Mouse (Mus musculus): ENCODE measurements around the gene Sec22a. TPM values are rescaled to one million over a fixed set of nuclear protein-coding genes. Genes with fewer than 3 reads are reported as not detected.

Gene Sec22a
- polyA plus RNA-seq, 1 experiment: 0.14 TPM

DNA sequence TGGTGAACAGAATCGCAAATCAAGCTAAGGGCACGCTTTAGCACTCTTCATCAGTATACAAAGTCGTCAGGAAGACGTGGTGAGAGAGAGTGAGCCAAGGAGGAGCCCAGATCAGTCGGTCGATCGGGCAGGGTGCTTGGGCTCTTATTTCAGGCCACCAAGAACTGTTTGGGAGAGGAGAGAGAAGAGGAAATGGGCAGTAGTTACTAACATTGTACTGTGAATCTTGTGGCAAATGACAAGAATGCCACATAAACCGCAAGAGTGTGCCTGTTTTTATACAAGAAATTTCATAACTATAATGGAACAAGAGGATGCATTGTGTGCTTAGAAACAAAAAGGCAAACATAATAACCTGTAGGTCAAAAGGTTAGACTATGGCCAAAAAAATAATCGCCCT, 16.3 kb upstream of the Sec22a start:
- no peaks in the 10 kb centered on the region for H3K36me3 ChIP-seq (ENCODE audit: control insufficient read depth)
- no peak for TF ChIP-seq TAL1 (IDR thresholded peaks at IDR 0.05; ENCODE audit: low read length)
- no peak for TF ChIP-seq GATA1 (IDR thresholded peaks at IDR 0.05; ENCODE audit: low read length)
- no peaks in the 10 kb centered on the region for H3K9me3 ChIP-seq (ENCODE audit: control insufficient read depth, low read length)
- H3K4me3 ChIP-seq (replicated peaks): no peak overlapping the region
- H3K27me3 ChIP-seq (ENCODE audit: control insufficient read depth): no peaks in the 10 kb centered on the region
- H3K4me1 ChIP-seq (ENCODE audit: control insufficient read depth): no peaks in the 10 kb centered on the region

DNA sequence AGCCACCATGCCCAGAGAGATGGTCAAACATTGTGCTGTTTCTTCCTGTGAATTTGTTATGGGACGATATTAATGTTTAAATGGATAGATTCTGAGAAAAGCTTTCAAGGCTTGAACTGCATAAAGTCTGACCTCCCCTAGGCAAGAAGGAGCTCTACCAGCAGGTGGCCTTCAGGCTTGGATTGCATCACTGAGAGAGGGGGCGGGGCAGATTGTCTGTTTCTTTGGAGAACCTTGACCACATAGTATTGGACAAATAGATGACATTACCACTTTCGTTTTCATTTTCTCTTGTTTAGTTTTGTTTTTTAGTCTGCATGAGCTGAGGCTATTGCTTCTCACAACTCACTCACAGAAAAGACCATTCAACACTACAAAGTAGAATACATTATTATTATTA, 15.6 kb upstream of the Sec22a start:
- Histone ChIP-seq H3K4me1 (ENCODE audit: control insufficient read depth) (no peaks in the 10 kb centered on the region), H3K4me3 (replicated peaks) (no peak overlapping the region)

DNA sequence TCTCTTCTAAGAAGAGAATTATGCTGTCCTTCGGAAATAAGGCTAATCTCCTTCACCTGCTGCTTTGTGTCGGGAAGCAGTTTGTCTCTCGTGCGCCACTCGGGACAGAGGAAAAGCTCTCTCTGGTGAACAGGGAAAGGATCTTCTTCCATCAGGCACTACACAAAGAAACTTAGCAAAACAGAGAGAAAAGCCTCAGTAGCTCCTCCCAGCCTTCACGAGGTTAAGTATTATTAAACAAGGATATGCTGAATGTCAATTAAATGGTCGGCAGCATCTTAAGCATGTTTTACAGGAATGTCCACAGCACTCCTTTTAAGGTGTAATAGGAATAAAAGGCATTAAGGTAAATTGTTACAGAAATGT, 328 bp upstream of the Sec22a start:
- Histone ChIP-seq H3K36me3 (ENCODE audit: control insufficient read depth) (peaks cover 2% of the 10 kb centered on the region; the same call in 1 of the 2 replicates), H3K9me3 (ENCODE audit: control insufficient read depth, low read length) (no peaks in the 10 kb centered on the region), H3K4me3 (replicated peaks) (peak overlapping the region; percentile 66), H3K27me3 (ENCODE audit: control insufficient read depth) (peaks cover 11% of the 10 kb centered on the region), H3K4me1 (ENCODE audit: control insufficient read depth) (peaks cover 20% of the 10 kb centered on the region)
- TF ChIP-seq GATA1 (IDR thresholded peaks at IDR 0.05; ENCODE audit: low read length) (no peak), TAL1 (IDR thresholded peaks at IDR 0.05; ENCODE audit: low read length) (no peak)

More for the DNA sequence above, 15.6 kb upstream of the Sec22a start:
- Histone ChIP-seq H3K36me3 (ENCODE audit: control insufficient read depth) (no peaks in the 10 kb centered on the region), H3K9me3 (ENCODE audit: control insufficient read depth, low read length) (no peaks in the 10 kb centered on the region), H3K27me3 (ENCODE audit: control insufficient read depth) (no peaks in the 10 kb centered on the region)
- TF ChIP-seq TAL1 (IDR thresholded peaks at IDR 0.05; ENCODE audit: low read length): no peak

DNA sequence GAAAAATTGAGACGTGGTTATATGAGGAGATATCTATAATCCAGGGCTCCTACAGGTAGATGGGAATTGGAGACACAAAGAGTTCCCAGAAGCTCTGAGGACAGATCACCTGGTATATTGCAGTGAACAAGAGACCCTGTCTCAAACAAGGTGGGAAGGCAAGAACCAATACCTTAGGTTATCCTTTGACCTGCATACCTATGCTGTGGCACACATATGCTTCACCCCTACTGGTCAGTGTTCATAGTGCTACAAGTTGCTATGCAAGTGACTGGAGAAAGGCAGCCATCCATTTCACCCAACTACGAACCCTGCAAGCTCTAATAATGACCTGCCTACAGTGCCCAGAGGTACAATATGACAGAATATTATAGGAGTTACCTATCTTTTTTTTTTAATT, 1.5 kb downstream of the Sec22a start:
- Histone ChIP-seq H3K36me3 (ENCODE audit: control insufficient read depth) (peaks cover 2% of the 10 kb centered on the region; the same call in 1 of the 2 replicates), H3K27me3 (ENCODE audit: control insufficient read depth) (peaks cover 8% of the 10 kb centered on the region), H3K4me1 (ENCODE audit: control insufficient read depth) (peaks cover 20% of the 10 kb centered on the region), H3K4me3 (replicated peaks) (no peak overlapping the region), H3K9me3 (ENCODE audit: control insufficient read depth, low read length) (no peaks in the 10 kb centered on the region)
- TF ChIP-seq TAL1 (IDR thresholded peaks at IDR 0.05; ENCODE audit: low read length): no peak
- TF ChIP-seq GATA1 (IDR thresholded peaks at IDR 0.05; ENCODE audit: low read length): no peak

DNA sequence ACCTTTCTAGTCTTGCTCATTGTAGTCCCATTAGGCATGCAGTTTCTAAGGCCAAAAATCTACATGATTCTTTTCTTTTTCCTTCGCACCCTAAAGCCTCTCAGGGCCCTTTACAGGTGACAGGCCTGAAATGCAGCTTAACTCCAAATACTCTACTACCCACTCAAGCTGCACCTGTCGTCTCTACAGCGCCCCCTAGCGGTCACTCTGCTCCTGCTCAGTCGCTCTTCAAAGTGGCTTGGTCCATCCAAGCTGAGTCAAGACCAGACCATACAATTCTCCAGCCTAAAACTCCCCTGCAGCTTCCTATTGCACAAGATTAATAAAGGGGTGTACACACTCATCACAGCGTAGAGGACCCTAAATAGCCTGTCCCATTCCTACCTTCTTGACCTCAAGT, 3.1 kb downstream of the Sec22a start:
- TF ChIP-seq GATA1 (IDR thresholded peaks at IDR 0.05; ENCODE audit: low read length) (no peak), TAL1 (IDR thresholded peaks at IDR 0.05; ENCODE audit: low read length) (no peak)

DNA sequence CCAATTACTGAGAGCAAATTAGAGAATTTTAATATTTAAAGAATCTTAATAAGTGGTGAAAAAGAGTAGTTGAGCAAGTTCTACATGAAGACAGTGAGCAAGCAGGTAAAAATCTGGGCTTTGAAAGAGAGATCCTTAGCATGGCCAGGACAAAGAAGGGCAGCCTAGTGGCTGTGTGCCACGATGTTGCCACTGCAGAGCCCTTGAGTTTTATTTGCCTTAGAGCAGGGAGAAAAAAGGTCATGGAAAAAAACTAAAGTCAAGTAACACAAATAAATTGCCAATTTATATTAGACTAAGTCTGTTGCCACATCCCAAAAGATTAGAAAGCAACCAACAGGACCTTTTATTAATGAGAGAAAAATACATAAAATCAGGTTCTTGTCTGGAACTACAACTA, 6.3 kb downstream of the Sec22a start:
- no peaks in the 10 kb centered on the region for H3K9me3 ChIP-seq (ENCODE audit: control insufficient read depth, low read length)
- peaks cover 3% of the 10 kb centered on the region for H3K4me1 ChIP-seq (ENCODE audit: control insufficient read depth)
- H3K27me3 ChIP-seq (ENCODE audit: control insufficient read depth): no peaks in the 10 kb centered on the region
- H3K36me3 ChIP-seq (ENCODE audit: control insufficient read depth): peaks cover 2% of the 10 kb centered on the region; the same call in 1 of the 2 replicates
- TF ChIP-seq GATA1 (IDR thresholded peaks at IDR 0.05; ENCODE audit: low read length): no peak
- no peak for TF ChIP-seq TAL1 (IDR thresholded peaks at IDR 0.05; ENCODE audit: low read length)
- no peak overlapping the region for H3K4me3 ChIP-seq (replicated peaks)

More for the DNA sequence above, 3.1 kb downstream of the Sec22a start:
- H3K36me3 ChIP-seq (ENCODE audit: control insufficient read depth): peaks cover 2% of the 10 kb centered on the region; the same call in 1 of the 2 replicates
- peaks cover under 1% of the 10 kb centered on the region for H3K27me3 ChIP-seq (ENCODE audit: control insufficient read depth)
- H3K4me1 ChIP-seq (ENCODE audit: control insufficient read depth): peaks cover 20% of the 10 kb centered on the region
- no peaks in the 10 kb centered on the region for H3K9me3 ChIP-seq (ENCODE audit: control insufficient read depth, low read length)
- no peak overlapping the region for H3K4me3 ChIP-seq (replicated peaks)

DNA sequence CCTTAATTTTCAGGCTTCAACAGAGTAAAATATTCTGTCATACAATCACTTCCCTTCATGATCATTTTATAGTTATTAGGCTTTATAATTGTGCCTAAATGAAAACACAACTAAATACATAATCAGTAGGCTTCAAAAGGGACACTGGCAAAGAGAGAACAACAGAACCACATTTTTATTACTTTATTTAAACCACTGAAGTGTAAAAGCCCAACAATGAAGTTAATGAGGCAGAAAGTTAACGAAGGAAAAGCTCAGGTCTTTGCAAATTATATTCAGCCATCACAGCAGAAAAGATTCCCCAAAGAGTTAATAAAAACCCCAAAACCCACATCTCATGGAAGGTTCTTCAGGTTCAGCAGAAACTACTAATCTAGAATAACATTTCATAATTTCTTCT, 33.3 kb downstream of the Sec22a start:
- Histone ChIP-seq H3K36me3 (ENCODE audit: control insufficient read depth) (0 out of 2 replicates have a peak, but pooled peaks cover 2% of the 10 kb centered on the region), H3K9me3 (ENCODE audit: control insufficient read depth, low read length) (no peaks in the 10 kb centered on the region), H3K4me1 (ENCODE audit: control insufficient read depth) (no peaks in the 10 kb centered on the region), H3K27me3 (ENCODE audit: control insufficient read depth) (no peaks in the 10 kb centered on the region), H3K4me3 (replicated peaks) (no peak overlapping the region)
- TF ChIP-seq GATA1 (IDR thresholded peaks at IDR 0.05; ENCODE audit: low read length) (no peak), TAL1 (IDR thresholded peaks at IDR 0.05; ENCODE audit: low read length) (no peak)

DNA sequence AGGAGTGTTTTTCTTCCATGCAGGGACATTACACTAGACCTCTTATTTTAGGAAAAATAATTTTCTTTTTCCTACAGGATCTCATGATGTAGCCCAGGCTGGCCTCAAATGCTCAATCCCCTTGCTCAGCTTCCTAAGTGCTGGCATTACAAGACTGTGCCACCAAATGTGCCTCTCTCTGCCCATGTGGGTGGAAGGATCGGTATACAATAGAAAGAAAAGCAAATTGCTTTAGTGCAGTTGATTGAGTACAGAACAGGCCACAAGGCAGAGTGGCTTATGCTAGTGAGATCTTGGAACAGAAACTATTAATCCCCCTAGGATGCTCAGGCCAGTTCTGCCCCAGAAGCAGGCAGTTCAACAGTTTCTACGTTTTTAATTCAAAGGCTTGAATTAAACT, 43.9 kb downstream of the Sec22a start:
- H3K9me3 ChIP-seq (ENCODE audit: control insufficient read depth, low read length): no peaks in the 10 kb centered on the region
- H3K36me3 ChIP-seq (ENCODE audit: control insufficient read depth): no peaks in the 10 kb centered on the region
- no peak for TF ChIP-seq GATA1 (IDR thresholded peaks at IDR 0.05; ENCODE audit: low read length)
- TF ChIP-seq TAL1 (IDR thresholded peaks at IDR 0.05; ENCODE audit: low read length): no peak
- no peaks in the 10 kb centered on the region for H3K4me1 ChIP-seq (ENCODE audit: control insufficient read depth)
- no peaks in the 10 kb centered on the region for H3K27me3 ChIP-seq (ENCODE audit: control insufficient read depth)
- no peak overlapping the region for H3K4me3 ChIP-seq (replicated peaks)

DNA sequence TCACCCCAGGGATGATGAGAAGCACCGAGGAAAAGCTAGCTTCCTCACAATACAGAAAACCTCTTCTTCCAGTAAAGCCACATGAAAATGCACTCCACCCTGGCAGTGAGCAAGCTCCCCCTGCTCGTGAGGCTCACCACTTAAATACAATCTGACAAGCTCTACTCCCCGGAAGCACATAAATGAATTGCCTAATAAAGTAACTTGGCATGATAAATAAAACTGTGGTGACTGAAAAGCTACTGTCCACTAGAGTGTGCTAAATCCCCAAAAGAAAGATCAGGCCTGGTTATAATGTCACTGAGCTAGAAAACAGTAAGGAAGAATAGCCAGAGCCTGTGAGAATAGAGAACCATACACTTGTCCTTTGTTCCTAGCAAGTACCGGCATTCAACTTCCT, 44.4 kb downstream of the Sec22a start:
- Histone ChIP-seq H3K4me1 (ENCODE audit: control insufficient read depth) (no peaks in the 10 kb centered on the region), H3K9me3 (ENCODE audit: control insufficient read depth, low read length) (no peaks in the 10 kb centered on the region), H3K4me3 (replicated peaks) (no peak overlapping the region), H3K36me3 (ENCODE audit: control insufficient read depth) (no peaks in the 10 kb centered on the region), H3K27me3 (ENCODE audit: control insufficient read depth) (no peaks in the 10 kb centered on the region)
- TF ChIP-seq TAL1 (IDR thresholded peaks at IDR 0.05; ENCODE audit: low read length) (no peak), GATA1 (IDR thresholded peaks at IDR 0.05; ENCODE audit: low read length) (no peak)

DNA sequence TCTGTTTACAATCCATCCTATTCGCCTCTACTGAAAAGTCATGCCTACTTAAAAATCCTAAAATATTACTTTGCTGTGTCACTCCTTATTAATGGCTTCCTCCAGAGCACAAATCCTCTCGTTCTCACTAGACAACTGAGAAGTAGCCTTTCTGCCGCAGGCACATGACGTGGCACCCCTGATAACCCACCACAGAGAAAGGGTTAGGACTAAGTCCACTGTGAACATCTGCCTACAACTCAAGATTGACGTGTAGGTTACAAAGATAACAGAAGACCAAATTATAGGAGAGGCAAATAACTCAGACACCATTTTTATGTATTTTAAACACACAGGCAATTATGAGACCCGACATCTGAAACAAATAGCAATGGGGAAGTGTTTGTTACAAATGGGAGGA, 45.3 kb downstream of the Sec22a start:
- Histone ChIP-seq H3K4me1 (ENCODE audit: control insufficient read depth) (no peaks in the 10 kb centered on the region), H3K27me3 (ENCODE audit: control insufficient read depth) (no peaks in the 10 kb centered on the region), H3K9me3 (ENCODE audit: control insufficient read depth, low read length) (no peaks in the 10 kb centered on the region), H3K36me3 (ENCODE audit: control insufficient read depth) (no peaks in the 10 kb centered on the region; the same call in 1 of the 2 replicates), H3K4me3 (replicated peaks) (no peak overlapping the region)
- no peak for TF ChIP-seq GATA1 (IDR thresholded peaks at IDR 0.05; ENCODE audit: low read length)
- TF ChIP-seq TAL1 (IDR thresholded peaks at IDR 0.05; ENCODE audit: low read length): no peak
